Mouse (Mus musculus) hindbrain, postnatal 0 days (tissue): ENCODE data around the gene Metap1d. TPM values are rescaled to one million over a fixed set of nuclear protein-coding genes. Genes with fewer than 3 reads are reported as not detected.

Source experiments
- ATAC-seq: fragments of 200-750 bp; cut with Nextera tagmentation; 2 replicates; pipeline ENCODE4 v1.8.0; 2017; ENCODE audit warnings: mild to moderate bottlenecking, moderate TSS enrichment, moderate library complexity
- DNase-seq: peaks from one replicate; pipeline ENCODE4 v3.0.0-alpha.2; 2015; ENCODE audit warnings: low spot score
- H3K27ac ChIP-seq: fragments of 300-500 bp; sonication (generic); 2 replicates; pipeline ENCODE4 v1.5.1; 2014; ENCODE audit warnings: mild to moderate bottlenecking
- H3K27me3 ChIP-seq: fragments of 300-500 bp; sonication (generic); 2 replicates; pipeline ENCODE4 v1.6.1; 2014; ENCODE audit warnings: low read length, mixed read lengths; ENCODE audit not compliant: insufficient read depth
- H3K36me3 ChIP-seq: fragments of 300-500 bp; sonication (generic); 2 replicates; pipeline ENCODE4 v1.6.1; 2014; ENCODE audit warnings: low read length, mixed read lengths; ENCODE audit not compliant: insufficient read depth
- H3K4me1 ChIP-seq: fragments of 300-500 bp; sonication (generic); 2 replicates; pipeline ENCODE4 v1.6.1; 2014; ENCODE audit warnings: antibody characterized with exemption, low read length, mixed read lengths; ENCODE audit not compliant: insufficient read depth
- H3K4me2 ChIP-seq: fragments of 300-500 bp; sonication (generic); 2 replicates; pipeline ENCODE4 v1.6.1; 2014; ENCODE audit warnings: low read depth, mild to moderate bottlenecking, low read length, moderate library complexity, mixed read lengths
- H3K4me3 ChIP-seq: fragments of 300-500 bp; sonication (generic); 2 replicates; pipeline ENCODE4 v1.5.1; 2014; ENCODE audit warnings: low read length
- H3K9ac ChIP-seq: fragments of 300-500 bp; sonication (generic); replicated peaks from 2 replicates; pipeline ENCODE4 v1.6.1; 2014; ENCODE audit warnings: mild to moderate bottlenecking, low read length, moderate library complexity, mixed read lengths
- H3K9me3 ChIP-seq: fragments of 300-500 bp; sonication (generic); 2 replicates; pipeline ENCODE4 v1.6.1; 2016; ENCODE audit warnings: low read length, mixed read lengths
- CTCF ChIP-seq: IDR thresholded peaks from 2 replicates; pipeline ENCODE4 v1.5.1; 2016; ENCODE audit warnings: antibody characterized with exemption, control low read depth, low read depth
- WGBS: fragments of 180-500 bp; shearing (Covaris S2); extraction: QIAGEN DNeasy Blood & Tissue Kit; methylation state at CpG from one replicate; pipeline ENCODE4 v1.1.7; 2014; 5-methylcytosine and 5-hydroxymethylcytosine counted together
- polyA plus RNA-seq: library from polyadenylated mRNA; unstranded; fragments of >200 nt; fragmentation: Nextera tagmentation; extraction: Ambion mirVana; gene quantifications from 2 replicates; pipeline ENCODE4 v1.2.1, GENCODE M21; 2015
- total RNA-seq: library from RNA; depleted of rRNA; stranded (reverse); fragments of >200 nt; gene quantifications from 2 replicates; pipeline ENCODE4 v1.2.3, GENCODE M21; 2014

Metap1d gene
- total and polyA plus RNA-seq, 2 experiments from 2014 or later = 12.0 to 26.2 TPM

- Histone ChIP-seq H3K27ac (no peak overlapping the region), H3K9ac (no peak overlapping the region), H3K27me3 (no peaks in the 10 kb centered on the region), H3K4me2 (no peak overlapping the region), H3K36me3 (no peaks in the 10 kb centered on the region), H3K4me1 (no peaks in the 10 kb centered on the region), H3K4me3 (no peak overlapping the region), H3K9me3 (no peaks in the 10 kb centered on the region)
- WGBS = 100% methylated on average over 1 of the region's 1 CpGs
- ATAC-seq (no peak), DNase-seq (no peak)
- no peak for TF ChIP-seq CTCF
Observed at GRCm38 (mm10) chr2:71459659-71460058, 6.6 kb downstream of the Metap1d start.

DNA sequence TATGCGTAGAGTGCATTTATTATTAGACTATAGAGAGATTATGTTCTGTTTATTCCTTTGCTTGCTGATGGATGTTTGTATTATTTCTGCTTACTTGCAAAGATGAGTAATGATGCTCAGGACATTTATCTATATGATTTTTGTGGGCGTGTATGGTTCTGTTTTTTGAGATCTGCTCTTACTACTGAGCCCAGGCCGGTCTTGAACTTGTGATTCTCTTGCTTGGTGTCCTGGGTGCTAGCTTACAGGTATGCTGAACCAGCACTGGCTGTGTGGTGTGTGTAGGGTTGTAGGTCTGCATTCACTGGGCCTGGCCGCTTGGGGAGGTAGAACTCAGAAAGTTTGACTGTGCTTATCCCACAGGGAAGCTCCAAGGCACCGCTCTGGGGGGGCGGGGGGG, 8.1 kb downstream of the Metap1d start:
- H3K9ac ChIP-seq = no peak overlapping the region
- H3K4me1 ChIP-seq = peaks cover 3% of the 10 kb centered on the region; the same call in 1 of the 2 replicates
- no peak for ATAC-seq
- H3K9me3 ChIP-seq = no peaks in the 10 kb centered on the region
- H3K4me2 ChIP-seq = no peak overlapping the region
- H3K36me3 ChIP-seq = no peaks in the 10 kb centered on the region
- no peak for DNase-seq
- WGBS = 69% methylated on average over 6 of the region's 6 CpGs
- H3K4me3 ChIP-seq = no peak overlapping the region
- TF ChIP-seq CTCF = no peak
- H3K27ac ChIP-seq = no peak overlapping the region
- H3K27me3 ChIP-seq = no peaks in the 10 kb centered on the region

GRCm38 (mm10) chr2:71461589-71461988, 8.5 kb downstream of the Metap1d start:
- Histone ChIP-seq H3K27me3 (no peaks in the 10 kb centered on the region), H3K27ac (no peak overlapping the region), H3K9me3 (no peaks in the 10 kb centered on the region), H3K4me3 (no peak overlapping the region), H3K9ac (no peak overlapping the region), H3K36me3 (no peaks in the 10 kb centered on the region), H3K4me2 (no peak overlapping the region), H3K4me1 (peaks cover 4% of the 10 kb centered on the region; the same call in 1 of the 2 replicates)
- 73% methylated on average over 7 of the region's 7 CpGs for WGBS
- ATAC-seq (no peak), DNase-seq (no peak)
- TF ChIP-seq CTCF = no peak

- Histone ChIP-seq H3K27me3 (no peaks in the 10 kb centered on the region), H3K9ac (no peak overlapping the region), H3K27ac (no peak overlapping the region), H3K4me2 (no peak overlapping the region), H3K4me1 (peaks cover 4% of the 10 kb centered on the region; the same call in 1 of the 2 replicates), H3K4me3 (no peak overlapping the region), H3K9me3 (no peaks in the 10 kb centered on the region), H3K36me3 (no peaks in the 10 kb centered on the region)
- DNase-seq = no peak
- TF ChIP-seq CTCF = no peak
- no peak for ATAC-seq
- 87% methylated on average over 4 of the region's 4 CpGs for WGBS
Observed at GRCm38 (mm10) chr2:71462066-71462465, 9.0 kb downstream of the Metap1d start.

GRCm38 (mm10) chr2:71462553-71462952, 9.5 kb downstream of the Metap1d start:
- Histone ChIP-seq H3K4me3 (no peak overlapping the region), H3K27ac (no peak overlapping the region), H3K4me2 (no peak overlapping the region), H3K9ac (no peak overlapping the region), H3K36me3 (no peaks in the 10 kb centered on the region), H3K27me3 (no peaks in the 10 kb centered on the region), H3K4me1 (peaks cover 4% of the 10 kb centered on the region; the same call in 1 of the 2 replicates), H3K9me3 (no peaks in the 10 kb centered on the region)
- no peak for ATAC-seq
- WGBS = 73% methylated on average over 3 of the region's 3 CpGs
- no peak for DNase-seq
- TF ChIP-seq CTCF = no peak

DNA sequence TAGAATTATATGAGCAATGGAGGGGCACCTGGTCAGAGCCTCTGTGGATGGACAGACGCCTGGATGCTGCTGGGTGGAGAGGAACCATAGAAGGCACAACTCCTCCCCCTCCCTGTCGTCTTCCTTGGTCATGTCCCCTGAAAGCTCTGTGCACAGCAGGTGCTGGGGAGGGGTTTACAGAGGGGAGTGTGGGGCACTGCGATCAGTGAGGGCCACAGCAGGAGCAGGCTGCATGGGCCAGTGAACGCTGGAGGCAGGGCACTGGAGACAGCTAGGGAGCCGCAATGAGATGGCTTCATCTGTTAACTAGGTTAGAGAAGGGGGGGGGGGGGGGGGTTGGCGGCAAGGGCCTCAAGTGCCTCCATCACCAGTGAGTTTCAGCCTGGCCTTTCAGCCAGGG, 13.0 kb downstream of the Metap1d start:
- H3K4me2 ChIP-seq = no peak overlapping the region
- WGBS = 15% methylated on average over 5 of the region's 6 CpGs
- H3K27ac ChIP-seq = no peak overlapping the region
- H3K4me3 ChIP-seq = no peak overlapping the region
- no peak overlapping the region for H3K9ac ChIP-seq
- no peaks in the 10 kb centered on the region for H3K27me3 ChIP-seq
- ATAC-seq (no peak), DNase-seq (no peak)
- H3K4me1 ChIP-seq = peaks cover 4% of the 10 kb centered on the region; the same call in 1 of the 2 replicates
- TF ChIP-seq CTCF = no peak
- no peaks in the 10 kb centered on the region for H3K9me3 ChIP-seq
- H3K36me3 ChIP-seq = no peaks in the 10 kb centered on the region

DNA sequence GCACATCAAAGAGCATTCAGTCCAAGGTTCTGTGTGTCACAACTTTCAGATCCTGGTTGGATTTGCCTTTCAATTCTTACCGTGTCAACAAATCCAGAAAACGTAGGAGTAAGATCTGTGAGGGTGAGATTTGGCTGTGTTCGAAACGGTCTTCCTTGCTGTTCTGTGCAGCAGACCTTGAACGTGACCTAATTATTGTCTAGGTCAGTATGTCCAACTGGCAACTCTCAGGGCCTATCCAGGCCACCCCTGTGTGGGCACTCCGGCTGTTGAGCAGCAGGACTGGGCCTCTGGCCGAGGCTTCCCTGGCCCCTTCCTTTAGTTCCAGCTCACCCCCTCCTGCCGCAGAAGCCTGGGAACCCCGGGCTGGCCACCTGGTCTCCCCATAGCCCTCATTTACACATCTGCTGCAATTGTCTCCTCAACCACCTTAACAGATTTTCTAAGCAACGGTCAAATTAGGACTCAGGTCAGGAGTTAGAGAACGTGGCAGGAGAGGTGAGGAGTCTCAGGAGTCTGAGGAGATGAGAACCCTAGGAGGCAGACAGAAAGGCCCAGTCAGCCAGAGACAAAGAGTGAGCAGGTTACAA, 13.9 kb downstream of the Metap1d start:
- H3K9me3 ChIP-seq = no peaks in the 10 kb centered on the region
- H3K4me3 ChIP-seq = no peak overlapping the region
- H3K9ac ChIP-seq = no peak overlapping the region
- H3K27ac ChIP-seq = no peak overlapping the region; the same call in 1 of the 2 replicates
- TF ChIP-seq CTCF = no peak
- WGBS = 49% methylated on average over 11 of the region's 11 CpGs
- peaks cover 4% of the 10 kb centered on the region; the same call in 1 of the 2 replicates for H3K4me1 ChIP-seq
- peak; percentile 8 for DNase-seq
- H3K4me2 ChIP-seq = no peak overlapping the region
- H3K27me3 ChIP-seq = no peaks in the 10 kb centered on the region
- no peaks in the 10 kb centered on the region for H3K36me3 ChIP-seq
- ATAC-seq = no peak
